Mouse (Mus musculus) heart, embryonic 13.5 days (tissue): ENCODE results near the gene Gm17324. TPM values are rescaled to one million over a fixed set of nuclear protein-coding genes. Genes with fewer than 3 reads are reported as not detected.
A peak's percentile ranks its signal among the peaks of the same experiment; 100 is the strongest.
"Not testable (repeated sequence)": the region's sequence is repeated elsewhere in the genome, so short reads cannot be mapped to it uniquely, and the experiment has no call there.

Experiments
- ATAC-seq: fragments of 200-750 bp; cut with Nextera tagmentation; 2 replicates; pipeline ENCODE4 v1.8.0; 2017; ENCODE audit warnings: moderate TSS enrichment; ENCODE audit not compliant: insufficient number of reproducible peaks, low FRiP score, low TSS enrichment; ENCODE audit errors: extremely low read depth
- H3K27ac ChIP-seq: fragments of 300-500 bp; sonication (generic); replicated peaks from 2 replicates; pipeline ENCODE4 v1.5.1; 2015; ENCODE audit warnings: moderate library complexity, mild to moderate bottlenecking, inconsistent platforms
- H3K27me3 ChIP-seq: fragments of 300-500 bp; sonication (generic); replicated peaks from 2 replicates; pipeline ENCODE4 v1.6.1; 2015; ENCODE audit warnings: mild to moderate bottlenecking, inconsistent platforms
- H3K36me3 ChIP-seq: fragments of 300-500 bp; sonication (generic); 2 replicates; pipeline ENCODE4 v1.6.1; 2015; ENCODE audit warnings: mild to moderate bottlenecking, inconsistent platforms
- H3K4me1 ChIP-seq: fragments of 300-500 bp; sonication (generic); 2 replicates; pipeline ENCODE4 v1.6.1; 2015; ENCODE audit warnings: inconsistent platforms
- H3K4me2 ChIP-seq: fragments of 300-500 bp; sonication (generic); 2 replicates; pipeline ENCODE4 v1.6.1; 2015; ENCODE audit warnings: inconsistent platforms, mild to moderate bottlenecking, moderate library complexity
- H3K4me3 ChIP-seq: fragments of 300-500 bp; sonication (generic); 2 replicates; pipeline ENCODE4 v1.5.1; 2015; ENCODE audit warnings: moderate library complexity, mild to moderate bottlenecking, inconsistent platforms
- H3K9ac ChIP-seq: fragments of 300-500 bp; sonication (generic); 2 replicates; pipeline ENCODE4 v1.6.1; 2015; ENCODE audit warnings: inconsistent platforms, mild to moderate bottlenecking, moderate library complexity
- H3K9me3 ChIP-seq: fragments of 300-500 bp; sonication (generic); 2 replicates; pipeline ENCODE4 v1.6.1; 2016; ENCODE audit warnings: inconsistent platforms
- WGBS: fragments of 180-500 bp; shearing (Covaris S2); methylation state at CpG from one replicate; pipeline ENCODE4 v1.1.7; 2015; ENCODE audit warnings: mixed read lengths; 5-methylcytosine and 5-hydroxymethylcytosine counted together
- polyA plus RNA-seq: library from polyadenylated mRNA; unstranded; fragments of >200 nt; fragmentation: Nextera tagmentation; extraction: Ambion mirVana; gene quantifications from 2 replicates; pipeline ENCODE4 v1.2.1, GENCODE M21; 2015

Gm17324 gene
- polyA plus RNA-seq, result 0.51 and 0.71 TPM in 2 replicates

DNA sequence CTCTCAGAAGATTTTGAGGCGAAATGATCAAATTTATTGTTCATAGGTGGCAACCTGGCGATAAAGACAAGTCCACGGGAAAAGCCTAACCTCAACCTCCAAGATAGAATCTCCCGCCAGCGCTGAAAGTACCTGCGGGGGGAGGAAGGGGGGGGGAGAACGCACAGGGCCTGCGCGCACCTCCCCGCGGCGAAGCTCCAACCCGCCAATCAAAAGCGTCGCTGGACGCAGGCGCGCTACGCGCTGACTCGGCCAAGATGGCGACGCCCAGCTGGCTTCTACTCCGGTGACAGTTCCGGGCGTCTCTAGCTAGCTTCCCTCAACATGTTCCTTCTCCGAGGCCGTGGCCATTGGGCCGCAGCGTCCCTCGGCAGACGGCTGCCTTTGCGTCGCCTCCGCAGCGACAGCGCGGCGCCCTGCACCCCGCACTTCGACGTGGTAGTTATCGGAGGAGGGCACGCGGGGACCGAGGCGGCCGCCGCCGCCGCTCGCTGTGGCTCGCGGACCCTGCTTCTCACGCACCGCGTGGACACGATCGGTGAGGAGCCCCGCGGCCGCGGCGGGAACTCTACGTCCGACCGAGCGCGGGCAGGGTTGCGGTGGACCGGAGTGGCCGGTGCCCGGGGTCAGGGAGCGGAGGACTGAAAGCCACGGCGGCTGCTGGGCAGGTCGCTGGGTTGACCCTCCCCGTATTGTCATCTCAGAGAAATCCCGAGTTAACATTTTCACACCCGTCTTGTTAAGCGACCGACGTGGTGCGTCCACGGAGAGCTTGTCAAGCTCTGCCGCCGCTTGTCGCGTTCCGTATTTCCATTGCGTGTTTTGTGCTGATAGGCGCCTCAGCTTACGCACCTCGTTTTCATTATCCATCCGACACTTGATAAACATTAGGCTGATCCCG, at the start of gene Gm17324, which contains the start of gene Mto1:
Gene Gm17324 (minus strand): TSS at position 814 of the 901 bp plus-strand sequence.
Gene Mto1 (plus strand): TSS at position 236 of the 901 bp plus-strand sequence.
- Histone ChIP-seq H3K4me1 (peaks cover 13% of the 10 kb centered on the region), H3K36me3 (peaks cover 24% of the 10 kb centered on the region), H3K4me3 (peak within 1 kb of the TSS; percentile 97), H3K9me3 (no peaks in the 10 kb centered on the region), H3K27ac (peak within 1 kb of the TSS; percentile 94), H3K4me2 (peak within 1 kb of the TSS; percentile 80), H3K9ac (peak within 1 kb of the TSS; percentile 97), H3K27me3 (peaks cover 39% of the 10 kb centered on the region)
- WGBS, result under 1% methylated on average over 93 of the region's 96 CpGs
- ATAC-seq, result peak; percentile 92

DNA sequence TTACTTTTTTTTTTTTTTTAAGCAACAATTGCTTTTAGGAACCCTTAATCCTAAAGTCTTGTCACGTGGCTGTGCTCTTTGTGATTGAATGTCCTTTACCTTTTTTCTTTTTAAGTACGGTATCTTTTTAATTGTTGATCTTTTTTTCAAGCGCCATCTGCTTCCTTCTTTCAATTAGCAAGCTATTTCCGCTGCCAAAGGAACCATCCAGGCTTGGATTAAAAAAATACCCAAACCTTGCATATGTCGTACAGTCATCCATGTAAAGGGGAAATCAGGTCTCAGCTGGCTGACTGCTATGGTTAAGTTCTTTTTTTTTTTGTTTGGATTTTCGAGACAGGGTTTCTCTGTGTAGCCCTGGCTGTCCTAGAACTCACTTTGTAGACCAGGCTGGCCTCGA, 44.6 kb upstream of the Gm17324 start:
- Histone ChIP-seq H3K27me3 (no peaks in the 10 kb centered on the region), H3K36me3 (no peaks in the 10 kb centered on the region), H3K4me2 (no peak overlapping the region), H3K9me3 (no peaks in the 10 kb centered on the region), H3K4me3 (no peak overlapping the region), H3K9ac (no peak overlapping the region), H3K27ac (no peak overlapping the region), H3K4me1 (peaks cover 8% of the 10 kb centered on the region; the same call in 1 of the 2 replicates)
- WGBS, result 87% methylated on average over 7 of the region's 7 CpGs
- ATAC-seq, result no peak

DNA sequence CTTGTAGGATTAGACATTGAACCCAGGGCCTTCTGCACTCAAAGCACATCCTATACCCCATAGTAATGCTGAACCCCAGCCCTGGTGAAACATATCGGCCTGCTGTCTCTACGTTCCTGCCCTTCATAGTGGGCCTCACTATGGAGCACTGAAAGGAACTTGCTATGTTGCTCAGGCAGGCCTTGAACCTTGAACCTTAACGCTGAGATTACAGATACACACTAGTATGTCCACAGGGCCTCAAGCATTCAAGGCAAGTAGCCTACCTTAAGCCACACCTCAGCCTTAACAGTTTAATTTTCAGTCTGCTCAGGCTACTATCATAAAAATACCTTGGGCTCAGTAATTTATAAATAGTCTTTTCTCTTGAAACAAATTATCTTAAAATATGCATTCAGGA, 43.7 kb upstream of the Gm17324 start:
- Histone ChIP-seq H3K27ac (no peak overlapping the region), H3K4me2 (no peak overlapping the region), H3K9me3 (no peaks in the 10 kb centered on the region), H3K4me3 (no peak overlapping the region), H3K4me1 (peaks cover 8% of the 10 kb centered on the region; the same call in 1 of the 2 replicates), H3K36me3 (no peaks in the 10 kb centered on the region), H3K27me3 (no peaks in the 10 kb centered on the region), H3K9ac (no peak overlapping the region)
- no peak for ATAC-seq
- 83% methylated on average over 3 of the region's 3 CpGs for WGBS

DNA sequence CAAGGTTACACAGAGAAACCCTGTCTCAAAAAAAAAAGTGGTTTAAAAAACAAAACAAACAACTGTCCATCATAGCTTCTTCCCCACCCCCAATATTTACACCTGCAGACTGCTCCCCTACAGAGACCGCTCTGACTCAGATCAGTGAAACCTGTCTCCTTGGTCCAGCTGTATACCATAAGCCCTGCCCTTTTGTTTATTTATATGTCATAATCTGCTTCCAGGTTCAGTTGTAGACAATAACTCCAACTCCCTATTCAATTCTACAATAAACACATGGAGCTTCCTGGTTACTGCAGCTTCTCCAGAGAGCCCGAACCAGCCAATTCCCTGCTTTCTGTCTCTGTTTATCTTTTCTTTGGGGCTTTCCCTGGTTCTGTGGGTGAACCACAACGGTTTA, 42.6 kb upstream of the Gm17324 start:
- Histone ChIP-seq H3K4me2 (no peak overlapping the region), H3K4me1 (peaks cover 8% of the 10 kb centered on the region; the same call in 1 of the 2 replicates), H3K4me3 (no peak overlapping the region), H3K36me3 (no peaks in the 10 kb centered on the region), H3K27me3 (no peaks in the 10 kb centered on the region), H3K27ac (no peak overlapping the region), H3K9ac (no peak overlapping the region), H3K9me3 (no peaks in the 10 kb centered on the region)
- WGBS, result 63% methylated on average over 3 of the region's 3 CpGs
- ATAC-seq, result no peak

DNA sequence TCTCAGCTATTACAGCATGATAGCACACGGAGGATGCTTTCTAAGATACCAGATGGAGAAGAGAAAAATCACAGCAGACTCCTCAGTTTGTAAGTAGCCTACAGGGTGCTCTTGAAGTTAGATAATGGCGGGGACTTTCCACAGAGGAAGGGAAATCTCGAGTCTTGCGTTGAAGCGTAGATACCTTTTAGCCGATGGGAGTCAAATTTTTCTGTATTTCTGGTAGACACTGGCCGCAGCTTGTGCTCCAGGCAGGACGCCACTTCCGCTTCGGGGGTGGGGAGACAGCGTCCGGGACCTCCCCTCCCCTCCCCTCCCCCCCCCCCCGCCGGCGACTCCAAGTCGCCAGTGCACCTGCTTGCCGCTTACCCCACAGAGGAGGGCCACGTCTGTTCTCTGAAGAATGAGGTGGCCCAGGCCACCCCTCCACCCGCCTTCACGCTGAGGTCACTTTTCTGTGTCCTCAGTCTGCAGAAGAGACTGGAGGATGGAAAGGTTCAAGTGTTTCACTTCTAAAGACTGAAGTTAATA, 40.4 kb upstream of the Gm17324 start, which contains the start of gene Eef1a1:
Gene Eef1a1 (minus strand): TSS at position 262 of the 531 bp plus-strand sequence.
- H3K9ac ChIP-seq, result peak within 1 kb of the TSS; percentile 87
- H3K4me2 ChIP-seq, result peak within 1 kb of the TSS; percentile 79
- peaks cover 12% of the 10 kb centered on the region; the same call in 1 of the 2 replicates for H3K4me1 ChIP-seq
- peak within 1 kb of the TSS; percentile 59 for H3K4me3 ChIP-seq
- H3K9me3 ChIP-seq, result no peaks in the 10 kb centered on the region
- peak within 1 kb of the TSS; percentile 73 for H3K27ac ChIP-seq
- no peak for ATAC-seq
- H3K36me3 ChIP-seq, result no peaks in the 10 kb centered on the region
- 2% methylated on average over 18 of the region's 20 CpGs for WGBS
- no peaks in the 10 kb centered on the region for H3K27me3 ChIP-seq

DNA sequence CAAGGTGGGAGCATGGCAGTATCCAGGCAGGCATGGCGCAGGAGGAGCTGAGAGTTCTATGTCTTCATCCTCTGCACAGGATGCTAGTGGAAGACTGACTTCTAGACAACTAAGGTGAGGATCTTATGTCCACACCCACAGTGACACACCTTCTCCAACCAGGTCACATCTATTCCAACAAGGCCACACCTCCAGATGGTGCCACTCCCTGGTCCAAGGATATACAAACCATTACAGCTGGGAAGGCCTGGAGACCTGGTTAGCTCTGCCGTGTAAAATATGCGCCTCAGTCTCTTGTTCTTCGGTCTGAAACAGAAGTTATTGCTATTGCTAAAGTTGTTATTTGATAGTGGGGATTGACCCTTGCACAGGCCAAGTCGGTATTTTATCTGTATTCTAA, 39.4 kb upstream of the Gm17324 start:
- H3K4me1 ChIP-seq, result peaks cover 14% of the 10 kb centered on the region
- not testable (repeated sequence) for H3K36me3 ChIP-seq, H3K4me3 ChIP-seq, H3K4me2 ChIP-seq, H3K9me3 ChIP-seq, H3K27ac ChIP-seq, H3K9ac ChIP-seq, H3K27me3 ChIP-seq, ATAC-seq
- 95% methylated on average over 5 of the region's 5 CpGs for WGBS

DNA sequence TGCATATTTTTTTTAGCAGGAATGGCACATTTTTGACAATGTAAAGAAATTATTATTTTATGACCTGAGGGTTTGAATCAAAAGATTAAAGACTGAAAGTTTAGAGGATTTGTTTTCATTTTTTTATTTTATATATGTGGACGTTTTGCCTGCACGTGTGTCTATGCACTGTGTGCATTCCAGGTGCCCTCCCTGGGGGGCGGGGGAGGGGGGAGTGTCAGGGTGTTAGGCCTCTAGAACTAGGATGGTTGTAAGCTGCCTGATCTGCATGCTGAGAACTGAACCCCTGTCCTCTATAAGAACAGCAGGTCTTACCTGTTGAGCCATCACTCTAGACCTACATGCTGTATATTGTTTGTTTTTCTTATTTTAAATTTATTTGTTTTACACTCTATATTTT, 36.1 kb upstream of the Gm17324 start:
- no peak overlapping the region for H3K4me2 ChIP-seq
- peaks cover 7% of the 10 kb centered on the region for H3K36me3 ChIP-seq
- H3K4me3 ChIP-seq, result no peak overlapping the region
- H3K9me3 ChIP-seq, result no peaks in the 10 kb centered on the region
- 83% methylated on average over 3 of the region's 3 CpGs for WGBS
- no peaks in the 10 kb centered on the region for H3K27me3 ChIP-seq
- H3K9ac ChIP-seq, result no peak overlapping the region
- peaks cover 24% of the 10 kb centered on the region for H3K4me1 ChIP-seq
- ATAC-seq, result no peak
- no peak overlapping the region for H3K27ac ChIP-seq

DNA sequence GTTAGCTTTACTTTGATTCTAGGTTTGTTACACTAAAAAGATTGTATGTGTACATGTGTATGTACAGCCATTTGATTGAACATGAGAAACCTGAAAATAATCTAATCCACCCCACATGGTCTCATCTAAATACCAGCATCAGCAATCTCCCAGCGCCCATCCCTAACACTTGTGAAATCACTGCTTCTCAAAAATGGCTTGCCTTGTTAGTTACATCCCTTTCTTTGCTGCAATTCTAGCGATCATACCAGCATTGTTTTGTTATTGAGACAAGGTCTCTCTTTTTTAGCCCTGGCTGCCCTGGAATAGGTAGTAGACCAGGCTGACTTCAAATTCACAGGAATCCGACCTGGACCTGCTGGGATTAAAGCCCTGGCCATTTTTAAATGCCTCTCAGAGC, 33.8 kb upstream of the Gm17324 start:
- Histone ChIP-seq H3K9ac (peak overlapping the region; percentile 93), H3K4me3 (peak overlapping the region; percentile 100), H3K9me3 (no peaks in the 10 kb centered on the region), H3K4me2 (peak overlapping the region; percentile 78), H3K4me1 (peaks cover 35% of the 10 kb centered on the region), H3K36me3 (peaks cover 29% of the 10 kb centered on the region), H3K27me3 (no peaks in the 10 kb centered on the region), H3K27ac (peak overlapping the region; percentile 99)
- no peak for ATAC-seq
- WGBS, result 13% methylated on average over 3 of the region's 3 CpGs

DNA sequence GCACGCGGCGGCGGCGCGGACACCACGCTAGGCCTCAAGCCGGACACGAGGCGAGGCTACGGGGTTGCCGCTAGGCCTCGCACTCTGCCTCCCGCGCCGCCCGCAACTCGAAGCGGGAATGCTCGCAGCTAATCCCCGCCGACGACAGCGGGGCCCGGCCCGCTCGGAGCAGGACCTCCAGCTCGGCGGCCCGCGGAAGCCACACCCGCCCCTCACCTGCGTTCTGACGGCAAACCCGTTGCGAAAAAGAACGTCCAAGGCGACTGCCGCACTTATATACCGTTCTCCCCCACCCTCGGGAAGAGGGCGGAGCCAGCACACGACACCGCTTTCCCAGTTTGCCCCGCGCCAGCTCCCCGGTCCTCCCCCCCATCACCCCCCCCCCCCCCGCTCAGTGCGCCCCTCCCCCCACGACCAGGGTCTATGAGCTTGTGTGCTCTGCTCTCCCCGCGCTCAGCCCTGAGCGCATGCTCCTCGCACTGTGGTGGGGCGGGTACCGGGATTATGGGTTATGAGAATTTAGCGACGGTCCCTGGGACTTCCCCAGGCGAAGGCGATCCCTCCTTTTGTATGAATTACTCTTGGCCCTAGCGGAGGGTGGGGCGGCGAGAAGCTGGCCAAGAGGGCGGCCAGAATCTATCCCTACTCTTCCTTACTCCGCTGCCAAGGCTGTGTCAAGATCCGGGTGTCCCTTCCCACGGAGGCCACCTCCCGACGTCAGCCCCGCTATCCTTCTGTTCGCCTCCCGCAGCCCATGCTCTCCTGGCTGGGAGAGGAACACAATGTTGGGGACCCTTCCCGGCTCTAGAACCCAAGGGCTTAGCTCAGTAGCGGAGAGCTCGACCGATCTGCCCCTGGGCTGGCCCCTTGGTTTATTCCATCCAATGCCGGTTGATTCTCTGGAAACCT, 33.1 kb upstream of the Gm17324 start:
- under 1% methylated on average over 71 of the region's 77 CpGs for WGBS
- H3K9me3 ChIP-seq, result no peaks in the 10 kb centered on the region

DNA sequence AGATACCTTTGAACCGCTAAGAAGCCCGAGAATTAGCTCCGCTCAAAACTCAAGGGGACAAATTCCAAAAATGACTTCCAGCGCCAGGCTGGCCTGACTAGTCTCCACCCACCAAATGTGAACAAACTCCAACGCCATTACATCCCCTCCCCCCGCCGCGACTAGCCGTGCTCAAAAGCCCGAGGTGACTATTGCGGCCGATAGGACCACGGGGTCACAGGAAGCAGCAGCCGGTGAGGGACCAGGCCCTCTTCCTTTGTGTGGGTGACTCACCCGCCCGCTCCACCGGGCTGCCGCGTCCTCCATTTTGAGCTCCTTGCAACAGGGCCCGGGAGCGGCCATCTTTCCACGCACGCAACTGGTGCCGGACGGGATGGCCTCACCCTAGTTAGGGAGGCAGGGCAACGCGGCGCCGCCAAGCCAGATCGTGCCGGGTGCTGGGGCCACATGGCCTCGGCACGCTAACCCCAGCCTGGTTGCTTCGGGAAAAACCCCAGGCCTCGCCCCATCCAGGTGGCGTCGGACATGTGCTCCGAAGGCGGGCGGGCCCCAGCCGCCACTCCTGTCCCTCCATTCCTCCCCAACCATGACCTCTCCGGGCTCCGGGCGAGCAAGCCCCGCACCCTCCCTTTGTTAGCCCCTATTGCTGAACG, 32.2 kb upstream of the Gm17324 start:
- H3K9me3 ChIP-seq, result no peaks in the 10 kb centered on the region
- no peaks in the 10 kb centered on the region for H3K27me3 ChIP-seq
- peak overlapping the region; percentile 100 for H3K9ac ChIP-seq
- H3K36me3 ChIP-seq, result peaks cover 44% of the 10 kb centered on the region
- peaks cover 35% of the 10 kb centered on the region for H3K4me1 ChIP-seq
- peak overlapping the region; percentile 100 for H3K27ac ChIP-seq
- H3K4me3 ChIP-seq, result peak overlapping the region; percentile 100
- ATAC-seq, result peak; percentile 44
- H3K4me2 ChIP-seq, result peak overlapping the region; percentile 78
- under 1% methylated on average over 46 of the region's 46 CpGs for WGBS

More for the DNA sequence above, 33.1 kb upstream of the Gm17324 start:
- peak overlapping the region; percentile 100 for H3K9ac ChIP-seq
- peaks cover 35% of the 10 kb centered on the region for H3K4me1 ChIP-seq
- no peaks in the 10 kb centered on the region for H3K27me3 ChIP-seq
- peak overlapping the region; percentile 100 for H3K4me3 ChIP-seq
- peak; percentile 92 for ATAC-seq
- H3K4me2 ChIP-seq, result peak overlapping the region; percentile 78
- H3K27ac ChIP-seq, result peak overlapping the region; percentile 100
- H3K36me3 ChIP-seq, result peaks cover 36% of the 10 kb centered on the region
